Mouse (Mus musculus) T-helper 1 cell (primary cell): Measurements from ENCODE around the gene Gm5478.
"Not testable (repeated sequence)": the region's sequence is repeated elsewhere in the genome, so short reads cannot be mapped to it uniquely, and the experiment has no call there.

Experiments
- in situ Hi-C: fragments of 300-600 bp; cut with MboI, MseI; formaldehyde crosslinking; loops from one replicate; pipeline ENCODE4 v1.15.1; 2025; ENCODE audit warnings: high pct_unique_total_duplicates

The Gm5478 gene

DNA sequence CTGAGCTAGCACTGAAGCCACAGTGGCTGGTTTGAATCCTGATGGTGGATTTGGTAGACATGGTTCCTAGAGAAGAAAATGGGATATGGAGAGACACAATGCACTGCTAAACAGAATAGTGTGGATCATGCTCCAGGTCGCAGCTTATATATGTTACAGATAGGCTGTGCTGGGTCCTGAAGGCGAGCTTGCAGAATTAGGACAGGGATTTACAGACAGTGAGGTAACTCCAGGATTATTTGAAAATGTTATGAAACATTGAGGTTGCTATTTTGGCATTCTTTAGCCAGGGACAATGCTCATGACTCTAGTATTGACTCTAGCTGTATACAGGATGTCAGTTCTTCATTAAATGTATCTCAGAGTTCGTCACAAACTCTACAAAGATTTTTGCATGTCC lies at the start of gene Gm5478:
Gm5478 (minus strand) TSS at position 101 of the 400 bp plus-strand sequence.
- in situ Hi-C loops: no loop called here

DNA sequence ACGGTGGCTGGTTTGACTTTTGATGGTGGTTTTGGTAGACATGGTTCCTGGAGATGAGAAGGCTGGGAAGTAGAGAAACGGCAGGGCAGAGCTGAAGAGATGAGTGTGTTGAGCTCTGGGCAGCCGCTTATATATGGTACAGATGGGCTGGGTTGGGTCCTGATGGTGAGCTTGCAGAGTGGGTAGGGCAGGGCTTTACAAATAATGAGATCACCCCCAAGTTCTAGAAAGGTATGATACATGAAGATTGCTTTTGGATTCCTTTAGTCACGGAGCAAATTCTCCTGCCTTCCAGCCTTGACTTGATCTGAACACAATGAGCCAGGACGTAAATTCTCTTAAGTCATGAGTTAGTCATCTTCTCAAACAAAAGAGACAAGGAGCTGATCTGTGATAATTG lies 47.0 kb upstream of the Gm5478 start, which contains the start of gene Krt6a:
Krt6a (minus strand) TSS at position 101 of the 400 bp plus-strand sequence.
- in situ Hi-C loops: no loop called here

DNA sequence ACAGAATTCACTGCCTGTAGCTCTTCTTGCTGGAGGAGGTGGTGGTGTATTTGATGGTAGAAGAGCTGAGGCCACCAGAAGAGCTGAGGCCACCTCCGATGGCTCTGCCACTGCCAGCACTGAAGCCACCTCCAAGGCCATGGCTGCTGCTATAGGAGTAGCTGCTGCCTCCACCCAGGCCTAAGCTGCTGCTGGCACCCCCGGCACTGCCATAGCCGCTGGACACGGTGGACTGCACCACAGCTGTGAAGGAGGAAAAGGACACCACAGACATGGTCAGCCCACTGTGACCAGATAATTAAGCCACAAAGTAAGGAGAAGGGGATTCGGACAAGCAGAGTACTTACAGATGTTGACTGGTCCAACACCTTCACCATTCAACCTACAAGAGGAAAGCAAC lies 43.3 kb upstream of the Gm5478 start:
- in situ Hi-C loops: not testable (repeated sequence)

DNA sequence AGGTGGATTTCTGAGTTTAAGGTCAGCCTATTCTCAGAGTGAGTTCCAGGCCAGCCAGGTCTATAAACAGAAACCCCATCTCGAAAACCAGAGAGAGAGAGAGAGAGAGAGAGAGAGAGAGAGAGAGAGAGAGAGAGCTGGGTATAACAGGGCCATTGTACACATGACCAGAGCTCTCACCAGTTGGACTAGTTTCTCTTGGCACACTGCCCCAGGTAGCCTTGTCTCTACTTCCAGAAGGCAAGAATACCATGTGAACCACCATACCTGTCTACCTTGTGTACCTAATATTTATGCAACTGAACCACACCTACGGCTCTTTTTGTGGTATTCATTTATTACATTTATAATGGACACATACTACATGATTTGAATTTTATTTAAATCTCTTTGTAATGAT lies 41.0 kb upstream of the Gm5478 start:
- in situ Hi-C loops: loop anchor here (5.0 kb wide), 1 partner anchor 566 kb away; no protein-coding TSS in a partner anchor

DNA sequence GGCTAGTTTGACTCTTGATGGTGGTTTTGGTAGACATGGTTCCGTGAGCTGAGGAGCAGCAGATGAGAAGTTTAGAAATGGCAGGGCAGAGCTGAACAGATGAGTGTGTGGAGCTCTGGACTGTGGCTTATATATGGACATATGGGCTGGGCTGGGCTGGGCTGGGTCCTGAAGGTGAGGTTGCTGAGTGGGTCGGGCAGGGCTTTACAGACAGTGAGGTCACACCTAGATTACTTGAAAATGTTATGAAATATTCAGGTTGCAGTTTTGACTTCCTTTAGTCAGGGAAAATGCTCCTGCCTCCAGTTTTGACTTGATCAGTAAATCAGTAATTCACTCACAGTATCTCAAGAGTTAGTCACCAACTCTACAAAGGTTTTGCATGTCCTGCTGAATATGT lies 33.0 kb upstream of the Gm5478 start, which contains the start of gene Krt6b:
Krt6b (minus strand) TSS at position 101 of the 400 bp plus-strand sequence.
- in situ Hi-C loops: no loop called here

DNA sequence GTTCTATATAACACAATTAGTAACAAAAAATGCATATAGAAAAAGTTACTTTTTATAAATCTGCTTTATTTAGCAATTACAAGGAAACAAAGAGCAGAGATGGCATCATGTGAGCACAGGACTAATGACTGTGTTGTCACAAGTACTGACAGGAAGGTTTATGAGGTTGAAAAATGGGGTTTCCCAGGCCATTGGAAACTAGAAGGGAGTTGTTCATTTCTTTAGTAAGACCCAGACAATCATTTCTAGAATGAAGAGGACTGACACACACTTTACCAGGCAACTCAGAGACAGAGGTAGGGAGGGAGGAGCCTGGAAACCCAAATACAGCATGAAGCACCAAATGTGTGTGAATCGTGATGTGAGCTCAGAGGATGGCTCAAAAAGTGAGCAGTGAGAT lies 28.8 kb upstream of the Gm5478 start:
- in situ Hi-C loops: no loop called here

DNA sequence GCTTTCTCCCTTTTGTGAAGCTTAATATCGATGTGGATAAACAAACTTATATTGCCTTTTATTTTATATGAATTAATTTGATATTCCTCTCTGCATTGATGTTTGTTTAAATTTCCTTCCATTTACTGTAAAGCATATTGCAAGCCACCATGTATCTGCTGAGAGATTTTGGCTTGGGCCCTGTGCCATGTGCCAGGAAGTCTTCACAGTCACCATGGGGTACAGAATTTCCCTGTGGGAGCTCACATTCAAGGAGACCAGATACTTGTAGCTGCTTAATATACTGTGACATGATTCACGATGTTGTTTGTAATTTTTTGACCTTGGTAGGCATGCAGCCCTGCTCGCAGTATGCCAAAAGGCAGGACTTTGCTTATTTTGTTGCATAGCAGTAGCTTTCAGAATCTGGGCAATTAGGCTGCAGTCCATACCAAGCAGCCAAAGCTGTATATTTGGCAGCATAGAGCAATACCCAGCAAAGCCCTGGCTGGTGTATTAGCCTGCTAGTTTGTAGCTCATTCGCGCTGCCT lies 5.6 kb upstream of the Gm5478 start:
- in situ Hi-C loops: no loop called here

DNA sequence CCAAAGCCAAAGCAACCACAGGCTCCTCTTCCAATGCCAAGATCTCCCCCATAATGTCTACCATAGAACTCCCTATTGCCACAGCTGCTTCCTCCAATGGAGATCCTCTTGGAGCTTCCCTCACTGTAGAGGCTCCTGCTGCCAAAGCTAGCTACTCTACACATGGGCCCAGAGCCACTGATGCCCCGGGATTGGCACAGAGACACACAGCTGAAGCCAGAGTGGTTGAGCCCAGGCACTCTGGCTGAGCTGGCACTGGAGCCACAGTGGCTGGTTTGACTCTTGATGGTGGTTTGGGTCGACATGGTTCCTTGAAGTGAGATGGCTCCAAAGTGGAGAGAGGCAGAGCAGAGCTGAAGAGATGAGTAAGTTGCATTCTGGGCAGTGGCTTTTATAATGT lies 19.3 kb downstream of the Gm5478 start, which contains the start of gene Gm5414:
Gm5414 (minus strand) TSS at position 305 of the 400 bp plus-strand sequence.
- in situ Hi-C loops: loop anchor here (5.0 kb wide), 1 partner anchor 84 kb away; the partner anchor contains the start of gene Krt5

DNA sequence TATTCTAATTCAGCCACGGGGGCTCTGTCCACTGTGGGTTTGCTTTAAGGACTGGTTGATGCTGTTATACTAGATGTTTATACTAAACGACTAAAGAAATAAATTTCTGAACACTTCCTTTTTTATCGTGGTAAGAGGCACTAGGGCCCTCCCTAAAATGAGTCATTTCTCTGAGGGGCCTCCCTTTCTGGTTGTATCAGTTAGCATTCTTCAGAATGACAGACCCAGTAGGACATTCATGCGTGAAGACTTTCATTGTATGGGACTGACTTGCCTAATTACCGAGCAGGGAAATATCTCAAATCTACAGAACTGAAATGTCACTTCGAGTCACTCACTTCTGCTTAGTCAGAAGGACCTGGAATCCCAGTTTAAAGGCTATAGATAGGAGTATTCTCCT lies 48.1 kb downstream of the Gm5478 start:
- in situ Hi-C loops: no loop called here
